Mouse (Mus musculus): ENCODE measurements around the gene C1s1. TPM values are rescaled to one million over a fixed set of nuclear protein-coding genes. Genes with fewer than 3 reads are reported as not detected.
"Not testable (repeated sequence)": the region's sequence is repeated elsewhere in the genome, so short reads cannot be mapped to it uniquely, and the experiment has no call there.

Gene C1s1
- polyA plus RNA-seq, 1 experiment from 2014 or later: 0.49 TPM

DNA sequence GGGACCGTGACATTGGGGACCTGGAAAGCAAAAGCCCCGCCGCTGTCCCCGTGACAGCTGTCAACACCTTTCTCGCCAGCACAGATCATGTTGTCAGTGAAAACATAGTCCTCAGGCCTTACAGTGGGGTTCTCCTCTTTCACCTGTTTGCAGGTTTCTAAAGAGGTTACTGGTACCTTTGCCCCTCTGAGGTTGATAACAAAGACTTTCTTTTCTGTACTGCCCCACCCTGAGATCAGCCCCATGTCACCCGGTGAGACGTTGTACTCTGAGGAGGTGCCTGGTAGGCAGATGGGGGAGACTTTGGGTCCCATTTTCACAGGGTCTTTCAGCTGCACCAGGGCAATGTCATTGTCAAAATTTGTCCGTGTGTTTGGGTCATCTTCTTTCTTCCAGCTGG is 11.1 kb downstream of the C1s1 start:
- 89% methylated on average over 8 of the region's 8 CpGs for WGBS
- no peak overlapping the region for H3K4me2 ChIP-seq (ENCODE audit: low read length)
- no peaks in the 10 kb centered on the region for H3K4me1 ChIP-seq (ENCODE audit: control insufficient read depth, insufficient read depth, low read depth, low read length)
- no peaks in the 10 kb centered on the region for H3K36me3 ChIP-seq (ENCODE audit: control insufficient read depth, insufficient read depth, low read length)
- no peak overlapping the region for H3K27ac ChIP-seq (ENCODE audit: low read depth, low read length)
- H3K9me3 ChIP-seq (ENCODE audit: control insufficient read depth, low read length): no peaks in the 10 kb centered on the region
- H3K27me3 ChIP-seq (replicated peaks; ENCODE audit: control insufficient read depth, insufficient read depth, low read length): no peaks in the 10 kb centered on the region
- no peak for ATAC-seq
- H3K9ac ChIP-seq (ENCODE audit: low read depth, low read length): no peak overlapping the region
- no peak overlapping the region for H3K4me3 ChIP-seq (ENCODE audit: low read length)

DNA sequence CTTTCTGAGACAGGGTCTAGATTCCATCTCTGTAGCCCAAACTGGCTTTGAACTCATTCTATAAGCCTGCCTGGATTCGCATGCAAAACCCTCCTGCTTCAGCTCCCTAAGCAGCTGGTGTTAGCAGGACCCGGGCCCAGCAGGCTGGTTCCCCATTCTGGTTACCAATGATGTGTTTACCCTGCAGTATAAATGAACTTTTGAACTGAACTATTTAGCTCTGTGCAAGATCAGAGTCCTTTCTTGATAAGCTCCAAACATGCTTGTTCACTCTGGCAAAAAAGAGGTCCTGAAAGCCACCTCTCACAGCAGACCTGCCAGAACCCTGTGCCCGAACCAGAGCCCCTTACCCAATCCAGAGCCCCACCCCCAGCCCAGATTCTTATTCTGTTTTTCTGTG is 14.3 kb downstream of the C1s1 start:
- Histone ChIP-seq H3K36me3 (ENCODE audit: control insufficient read depth, insufficient read depth, low read length) (no peaks in the 10 kb centered on the region), H3K9me3 (ENCODE audit: control insufficient read depth, low read length) (no peaks in the 10 kb centered on the region), H3K4me3 (ENCODE audit: low read length) (no peak overlapping the region), H3K27me3 (replicated peaks; ENCODE audit: control insufficient read depth, insufficient read depth, low read length) (no peaks in the 10 kb centered on the region), H3K4me1 (ENCODE audit: control insufficient read depth, insufficient read depth, low read depth, low read length) (no peaks in the 10 kb centered on the region), H3K27ac (ENCODE audit: low read depth, low read length) (no peak overlapping the region), H3K9ac (ENCODE audit: low read depth, low read length) (no peak overlapping the region), H3K4me2 (ENCODE audit: low read length) (no peak overlapping the region)
- 86% methylated on average over 3 of the region's 3 CpGs for WGBS
- ATAC-seq: no peak

DNA sequence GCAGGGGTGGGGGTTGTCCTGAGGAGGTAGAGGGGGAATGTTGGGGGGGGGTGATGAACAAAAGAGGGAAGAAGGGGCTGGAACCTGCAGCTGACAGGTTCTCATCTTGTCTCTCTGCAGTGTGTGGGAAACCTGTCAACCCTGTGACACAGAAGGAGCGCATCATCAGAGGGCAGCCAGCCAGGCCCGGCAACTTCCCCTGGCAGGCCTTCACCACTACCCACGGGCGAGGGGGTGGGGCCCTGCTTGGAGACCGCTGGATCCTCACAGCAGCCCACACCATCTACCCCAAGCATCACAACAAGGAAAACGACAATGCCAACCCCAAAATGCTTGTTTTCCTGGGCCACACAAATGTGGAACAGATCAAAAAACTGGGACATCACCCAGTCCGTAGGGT is 20.1 kb downstream of the C1s1 start:
- H3K4me3 ChIP-seq (ENCODE audit: low read length); H3K27ac ChIP-seq (ENCODE audit: low read depth, low read length); H3K9me3 ChIP-seq (ENCODE audit: control insufficient read depth, low read length); H3K9ac ChIP-seq (ENCODE audit: low read depth, low read length); ATAC-seq; H3K36me3 ChIP-seq (ENCODE audit: control insufficient read depth, insufficient read depth, low read length); H3K27me3 ChIP-seq (replicated peaks; ENCODE audit: control insufficient read depth, insufficient read depth, low read length); H3K4me1 ChIP-seq (ENCODE audit: control insufficient read depth, insufficient read depth, low read depth, low read length); H3K4me2 ChIP-seq (ENCODE audit: low read length): not testable (repeated sequence)
- WGBS: 71% methylated on average over 7 of the region's 7 CpGs

DNA sequence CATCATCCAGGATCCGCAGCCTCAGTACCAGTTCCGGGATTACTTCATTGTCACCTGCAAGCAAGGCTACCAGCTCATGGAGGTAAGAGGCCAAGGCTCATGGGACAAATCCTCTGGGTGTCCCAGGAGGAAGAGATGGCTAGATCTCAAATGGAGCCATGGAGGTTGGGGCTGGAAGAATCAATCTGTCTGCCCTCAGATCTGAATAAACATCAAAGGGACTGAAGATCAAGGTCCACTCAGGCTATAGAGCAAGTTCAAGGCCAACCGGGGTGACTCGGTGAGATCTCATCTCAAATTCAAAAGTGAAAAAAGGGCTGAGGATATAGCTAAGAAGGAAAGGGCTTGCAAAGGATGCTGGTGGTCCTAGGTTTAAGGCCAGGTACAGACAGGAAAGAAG is 24.4 kb downstream of the C1s1 start:
- H3K36me3 ChIP-seq (ENCODE audit: control insufficient read depth, insufficient read depth, low read length); H3K27ac ChIP-seq (ENCODE audit: low read depth, low read length); H3K27me3 ChIP-seq (replicated peaks; ENCODE audit: control insufficient read depth, insufficient read depth, low read length); H3K9ac ChIP-seq (ENCODE audit: low read depth, low read length); H3K4me3 ChIP-seq (ENCODE audit: low read length); ATAC-seq; H3K4me2 ChIP-seq (ENCODE audit: low read length); H3K9me3 ChIP-seq (ENCODE audit: control insufficient read depth, low read length); H3K4me1 ChIP-seq (ENCODE audit: control insufficient read depth, insufficient read depth, low read depth, low read length): not testable (repeated sequence)
- whole genome bisulfite sequencing: 98% methylated on average over 4 of the region's 4 CpGs

DNA sequence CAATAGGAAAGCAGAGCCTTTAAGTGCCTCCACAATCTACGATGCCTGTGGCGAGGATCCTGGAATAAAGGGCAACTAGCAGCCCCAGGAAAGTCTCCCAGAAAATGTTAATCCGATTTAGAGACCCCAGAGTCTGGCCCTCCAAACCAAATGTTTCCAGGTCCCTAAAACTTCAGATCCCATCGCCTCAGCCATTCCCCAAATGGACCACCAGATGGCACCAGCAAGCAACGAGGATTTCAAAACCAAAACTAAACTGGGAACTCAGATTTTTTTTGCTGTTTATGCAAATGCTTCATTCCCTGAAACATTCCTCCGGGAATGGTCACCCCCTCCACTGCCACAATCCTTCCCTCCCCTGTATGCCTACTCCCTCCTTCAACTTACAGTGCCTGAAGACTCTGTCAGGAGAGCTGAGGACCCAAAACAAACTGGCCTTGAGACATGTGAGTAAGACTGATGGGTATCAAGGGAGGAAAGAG is 29.8 kb downstream of the C1s1 start, which contains the start of gene C1ra:
C1ra (plus strand) TSS at position 51 of the 482 bp plus-strand sequence.
- no peak for ATAC-seq
- H3K9ac ChIP-seq (ENCODE audit: low read depth, low read length): no peak within 1 kb of the TSS
- no peaks in the 10 kb centered on the region for H3K36me3 ChIP-seq (ENCODE audit: control insufficient read depth, insufficient read depth, low read length)
- WGBS: 9% methylated on average over 6 of the region's 6 CpGs
- no peaks in the 10 kb centered on the region for H3K4me1 ChIP-seq (ENCODE audit: control insufficient read depth, insufficient read depth, low read depth, low read length)
- no peak within 1 kb of the TSS for H3K4me3 ChIP-seq (ENCODE audit: low read length)
- H3K27ac ChIP-seq (ENCODE audit: low read depth, low read length): no peak within 1 kb of the TSS
- no peaks in the 10 kb centered on the region for H3K9me3 ChIP-seq (ENCODE audit: control insufficient read depth, low read length)
- peak within 1 kb of the TSS; percentile 48 for H3K4me2 ChIP-seq (ENCODE audit: low read length)
- H3K27me3 ChIP-seq (replicated peaks; ENCODE audit: control insufficient read depth, insufficient read depth, low read length): no peaks in the 10 kb centered on the region

DNA sequence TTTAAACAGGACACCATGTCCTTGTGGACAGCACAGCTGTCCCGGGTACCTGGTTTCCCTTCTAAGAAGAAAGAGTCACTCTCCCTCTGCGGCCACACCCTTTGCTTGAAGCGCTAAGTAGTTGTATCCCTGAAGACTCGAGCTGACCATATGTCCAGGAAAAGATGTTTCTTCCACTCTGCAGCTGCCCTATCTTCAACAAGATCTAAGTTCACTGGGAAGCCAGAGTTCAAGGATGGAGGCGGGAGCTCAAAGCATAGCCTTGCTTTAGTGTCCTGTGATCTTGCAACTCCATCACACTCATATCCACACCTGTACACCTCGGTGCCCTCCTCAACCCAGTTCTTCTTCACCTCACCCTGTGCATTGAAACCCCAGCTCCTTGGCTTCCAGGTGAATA is 30.2 kb downstream of the C1s1 start:
- Histone ChIP-seq H3K4me3 (ENCODE audit: low read length) (no peak overlapping the region), H3K4me1 (ENCODE audit: control insufficient read depth, insufficient read depth, low read depth, low read length) (no peaks in the 10 kb centered on the region), H3K36me3 (ENCODE audit: control insufficient read depth, insufficient read depth, low read length) (no peaks in the 10 kb centered on the region), H3K4me2 (ENCODE audit: low read length) (no peak overlapping the region), H3K27me3 (replicated peaks; ENCODE audit: control insufficient read depth, insufficient read depth, low read length) (no peaks in the 10 kb centered on the region), H3K9me3 (ENCODE audit: control insufficient read depth, low read length) (no peaks in the 10 kb centered on the region), H3K9ac (ENCODE audit: low read depth, low read length) (no peak overlapping the region), H3K27ac (ENCODE audit: low read depth, low read length) (no peak overlapping the region)
- no peak for ATAC-seq
- 76% methylated on average over 6 of the region's 6 CpGs for WGBS

DNA sequence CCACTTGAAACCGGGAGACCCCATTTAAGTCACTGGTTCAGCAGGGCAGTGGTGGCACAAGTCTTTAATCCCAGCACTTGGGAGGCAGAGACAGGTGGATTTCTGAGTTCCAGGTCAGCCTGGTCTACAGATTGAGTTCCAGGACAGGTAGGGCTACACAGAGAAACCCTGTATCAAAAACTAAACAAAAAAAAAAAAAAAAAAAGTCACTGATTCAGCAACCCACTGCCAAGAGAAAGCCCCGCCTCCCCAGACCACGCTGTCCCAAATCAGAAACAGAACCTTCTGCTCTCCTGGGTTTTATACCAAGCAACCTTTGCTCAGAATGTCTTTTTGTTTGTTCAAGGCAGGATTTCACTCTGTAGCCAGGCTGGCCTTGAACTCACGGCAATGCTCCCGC is 33.0 kb downstream of the C1s1 start:
- not testable (repeated sequence) for H3K9me3 ChIP-seq (ENCODE audit: control insufficient read depth, low read length); H3K9ac ChIP-seq (ENCODE audit: low read depth, low read length); H3K4me2 ChIP-seq (ENCODE audit: low read length); H3K4me3 ChIP-seq (ENCODE audit: low read length); H3K36me3 ChIP-seq (ENCODE audit: control insufficient read depth, insufficient read depth, low read length); ATAC-seq; H3K27ac ChIP-seq (ENCODE audit: low read depth, low read length); H3K4me1 ChIP-seq (ENCODE audit: control insufficient read depth, insufficient read depth, low read depth, low read length); H3K27me3 ChIP-seq (replicated peaks; ENCODE audit: control insufficient read depth, insufficient read depth, low read length)
- WGBS: 94% methylated on average over 5 of the region's 5 CpGs

DNA sequence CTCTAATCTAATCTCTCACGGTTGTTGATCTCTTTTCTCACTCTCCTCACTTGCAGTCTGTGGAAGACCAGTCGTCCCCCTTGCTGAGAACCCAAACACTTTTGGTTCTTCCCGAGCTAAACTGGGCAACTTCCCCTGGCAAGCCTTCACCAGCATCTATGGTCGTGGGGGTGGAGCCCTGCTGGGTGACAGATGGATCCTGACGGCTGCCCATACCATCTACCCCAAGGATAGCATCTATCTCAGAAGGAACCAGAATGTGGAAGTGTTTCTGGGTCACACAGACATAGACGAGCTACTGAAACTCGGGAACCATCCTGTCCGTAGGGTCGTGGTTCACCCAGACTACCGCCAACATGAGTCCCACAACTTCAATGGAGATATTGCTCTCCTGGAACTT is 33.9 kb downstream of the C1s1 start:
- H3K27ac ChIP-seq (ENCODE audit: low read depth, low read length): no peak overlapping the region
- no peak overlapping the region for H3K4me2 ChIP-seq (ENCODE audit: low read length)

DNA sequence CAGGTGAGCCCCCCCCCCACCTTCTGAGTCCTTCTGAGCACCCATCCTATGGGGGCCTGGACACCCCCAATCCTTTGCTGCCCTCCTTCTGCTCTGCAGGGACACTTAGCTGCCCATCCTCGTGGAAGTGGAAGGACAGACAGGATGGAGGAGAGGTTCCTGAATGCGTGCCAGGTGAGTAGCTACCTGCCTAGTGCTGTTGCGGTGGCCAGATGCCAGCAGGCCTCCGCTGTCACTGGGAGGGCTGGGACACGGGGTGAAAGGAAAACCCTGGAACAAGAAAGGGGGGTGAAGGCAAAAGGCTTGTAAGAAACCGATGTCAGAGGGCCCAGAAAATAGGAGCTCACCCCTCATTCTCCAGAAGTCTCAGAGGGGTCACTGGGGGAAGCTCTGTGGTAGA is 35.2 kb downstream of the C1s1 start:
- Histone ChIP-seq H3K27ac (ENCODE audit: low read depth, low read length) (no peak overlapping the region), H3K4me1 (ENCODE audit: control insufficient read depth, insufficient read depth, low read depth, low read length) (no peaks in the 10 kb centered on the region), H3K9ac (ENCODE audit: low read depth, low read length) (no peak overlapping the region), H3K27me3 (replicated peaks; ENCODE audit: control insufficient read depth, insufficient read depth, low read length) (no peaks in the 10 kb centered on the region), H3K4me2 (ENCODE audit: low read length) (no peak overlapping the region), H3K36me3 (ENCODE audit: control insufficient read depth, insufficient read depth, low read length) (no peaks in the 10 kb centered on the region), H3K9me3 (ENCODE audit: control insufficient read depth, low read length) (no peaks in the 10 kb centered on the region), H3K4me3 (ENCODE audit: low read length) (no peak overlapping the region)
- WGBS: 85% methylated on average over 6 of the region's 6 CpGs
- no peak for ATAC-seq

More for the DNA sequence above, 33.9 kb downstream of the C1s1 start:
- Histone ChIP-seq H3K9me3 (ENCODE audit: control insufficient read depth, low read length) (no peaks in the 10 kb centered on the region), H3K9ac (ENCODE audit: low read depth, low read length) (no peak overlapping the region), H3K36me3 (ENCODE audit: control insufficient read depth, insufficient read depth, low read length) (no peaks in the 10 kb centered on the region), H3K4me3 (ENCODE audit: low read length) (no peak overlapping the region), H3K27me3 (replicated peaks; ENCODE audit: control insufficient read depth, insufficient read depth, low read length) (no peaks in the 10 kb centered on the region), H3K4me1 (ENCODE audit: control insufficient read depth, insufficient read depth, low read depth, low read length) (no peaks in the 10 kb centered on the region)
- 77% methylated on average over 10 of the region's 10 CpGs for WGBS
- ATAC-seq: no peak

DNA sequence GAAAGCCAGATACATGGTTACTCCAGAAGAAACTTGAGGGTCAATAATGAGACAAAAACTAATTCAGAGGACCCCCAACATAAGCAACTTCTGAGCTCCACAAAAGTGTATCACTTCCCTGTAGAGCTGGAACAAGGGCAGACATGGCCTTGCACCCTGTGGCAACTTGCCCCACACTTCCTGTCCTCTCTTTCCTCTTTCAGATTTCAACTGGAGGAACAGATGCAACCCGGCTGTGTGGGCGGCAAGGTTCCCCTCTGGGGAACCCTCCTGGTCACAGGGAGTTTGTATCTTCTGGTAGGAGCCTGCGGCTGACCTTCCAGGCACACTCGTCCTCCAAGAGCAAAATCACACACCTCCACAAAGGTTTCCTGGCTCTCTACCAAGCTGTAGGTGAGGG is 37.1 kb downstream of the C1s1 start:
- no peaks in the 10 kb centered on the region for H3K36me3 ChIP-seq (ENCODE audit: control insufficient read depth, insufficient read depth, low read length)
- H3K9me3 ChIP-seq (ENCODE audit: control insufficient read depth, low read length): no peaks in the 10 kb centered on the region
- no peak overlapping the region for H3K27ac ChIP-seq (ENCODE audit: low read depth, low read length)
- no peak overlapping the region for H3K4me3 ChIP-seq (ENCODE audit: low read length)
- no peak for ATAC-seq
- H3K9ac ChIP-seq (ENCODE audit: low read depth, low read length): no peak overlapping the region
- H3K4me1 ChIP-seq (ENCODE audit: control insufficient read depth, insufficient read depth, low read depth, low read length): no peaks in the 10 kb centered on the region
- H3K27me3 ChIP-seq (replicated peaks; ENCODE audit: control insufficient read depth, insufficient read depth, low read length): no peaks in the 10 kb centered on the region
- 86% methylated on average over 4 of the region's 4 CpGs for WGBS
- H3K4me2 ChIP-seq (ENCODE audit: low read length): no peak overlapping the region
